Mouse (Mus musculus) thymus, adult 18-20 months (tissue): ENCODE measurements around the gene Ttll1.
"Not testable (repeated sequence)": the region's sequence is repeated elsewhere in the genome, so short reads cannot be mapped to it uniquely, and the experiment has no call there.

Source experiments
- DNase-seq, 2 experiments: peaks; one replicate each; pipeline ENCODE4 v3.0.0; 2022; ENCODE audit warnings: mixed read lengths in 2 of 2

Ttll1 gene

GRCm38 (mm10) chr15:83523196-83523595 lies 12.5 kb upstream of the Ttll1 start:
- DNase-seq = no peak

GRCm38 (mm10) chr15:83520861-83521382 lies 10.2 kb upstream of the Ttll1 start:
- no peak for DNase-seq

GRCm38 (mm10) chr15:83518215-83519048 lies 7.7 kb upstream of the Ttll1 start:
- peak in 1 of 2 experiments; percentile 29 for DNase-seq

GRCm38 (mm10) chr15:83515018-83515417 lies 4.3 kb upstream of the Ttll1 start:
- no peak for DNase-seq

GRCm38 (mm10) chr15:83512489-83513281 lies 2.0 kb upstream of the Ttll1 start:
- no peak for DNase-seq

GRCm38 (mm10) chr15:83509950-83510804 lies 516 bp downstream of the Ttll1 start:
- DNase-seq = no peak

GRCm38 (mm10) chr15:83501483-83501882 lies 9.2 kb downstream of the Ttll1 start:
- not testable (repeated sequence) for DNase-seq

GRCm38 (mm10) chr15:83500352-83500751 lies 10.3 kb downstream of the Ttll1 start:
- no peak for DNase-seq

GRCm38 (mm10) chr15:83499211-83499755 lies 11.4 kb downstream of the Ttll1 start:
- no peak for DNase-seq

- no peak for DNase-seq
Measured at GRCm38 (mm10) chr15:83497299-83497698, 13.4 kb downstream of the Ttll1 start.

GRCm38 (mm10) chr15:83495787-83496367 lies 14.8 kb downstream of the Ttll1 start:
- DNase-seq = no peak

- DNase-seq = no peak
Measured at GRCm38 (mm10) chr15:83495195-83495594, 15.5 kb downstream of the Ttll1 start.

- DNase-seq = no peak
Measured at GRCm38 (mm10) chr15:83494572-83494920, 16.1 kb downstream of the Ttll1 start.

GRCm38 (mm10) chr15:83493856-83494571 lies 16.7 kb downstream of the Ttll1 start:
- no peak for DNase-seq

- no peak for DNase-seq
Measured at GRCm38 (mm10) chr15:83491891-83492290, 18.8 kb downstream of the Ttll1 start.

GRCm38 (mm10) chr15:83489471-83489870 lies 21.2 kb downstream of the Ttll1 start:
- DNase-seq = no peak

- no peak for DNase-seq
Measured at GRCm38 (mm10) chr15:83487477-83488115, 23.1 kb downstream of the Ttll1 start.

GRCm38 (mm10) chr15:83484311-83484710 lies 26.4 kb downstream of the Ttll1 start:
- no peak for DNase-seq

- DNase-seq = no peak
Measured at GRCm38 (mm10) chr15:83483482-83483881, 27.2 kb downstream of the Ttll1 start.

GRCm38 (mm10) chr15:83482645-83483224 lies 28.0 kb downstream of the Ttll1 start:
- no peak for DNase-seq
